Mouse (Mus musculus): ENCODE measurements at regions not wholly inside any gene's neighbourhood (a gene's known extent, or its start where the extent isn't known, plus 50 kb on each side); places are given as distances from the start of the nearest gene placed in this dataset.

DNA sequence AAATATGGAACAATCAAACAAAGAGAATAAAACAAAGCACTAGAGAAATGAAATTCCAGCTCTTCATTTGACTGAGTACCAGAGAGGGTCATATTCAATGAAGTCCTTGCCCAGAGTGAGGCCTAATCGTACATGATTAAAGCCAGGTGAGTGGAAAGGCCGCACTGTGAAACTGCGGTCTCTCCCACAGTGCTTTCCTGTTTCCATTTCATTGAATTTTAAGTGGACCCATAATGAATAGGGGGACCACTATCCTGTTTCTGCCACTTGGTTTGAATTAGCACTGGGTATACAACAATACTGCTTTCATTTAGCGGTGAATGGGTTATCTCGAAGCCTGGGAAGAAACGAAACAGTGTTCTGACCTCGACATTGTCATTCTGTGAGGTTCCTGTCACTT lies 144.2 kb upstream of the Dkk2 start:
- ATAC-seq, result no peak
- H3K4me1 ChIP-seq (ENCODE audit: control insufficient read depth, insufficient read depth, low read length), result 0 out of 2 replicates have a peak, but pooled peaks cover 2% of the 10 kb centered on the region
- no peaks in the 10 kb centered on the region for H3K9me3 ChIP-seq (ENCODE audit: control insufficient read depth, low read length)
- H3K36me3 ChIP-seq (ENCODE audit: control insufficient read depth, insufficient read depth, low read length), result no peaks in the 10 kb centered on the region
- 82% methylated on average over 7 of the region's 7 CpGs for WGBS
- no peak overlapping the region for H3K9ac ChIP-seq (ENCODE audit: low read depth, low read length)
- no peak overlapping the region for H3K4me3 ChIP-seq (ENCODE audit: low read length)
- H3K27me3 ChIP-seq (replicated peaks; ENCODE audit: control insufficient read depth, insufficient read depth, low read length), result no peaks in the 10 kb centered on the region
- no peak overlapping the region for H3K27ac ChIP-seq (ENCODE audit: low read length)
- no peak overlapping the region for H3K4me2 ChIP-seq (ENCODE audit: low read depth, low read length)

DNA sequence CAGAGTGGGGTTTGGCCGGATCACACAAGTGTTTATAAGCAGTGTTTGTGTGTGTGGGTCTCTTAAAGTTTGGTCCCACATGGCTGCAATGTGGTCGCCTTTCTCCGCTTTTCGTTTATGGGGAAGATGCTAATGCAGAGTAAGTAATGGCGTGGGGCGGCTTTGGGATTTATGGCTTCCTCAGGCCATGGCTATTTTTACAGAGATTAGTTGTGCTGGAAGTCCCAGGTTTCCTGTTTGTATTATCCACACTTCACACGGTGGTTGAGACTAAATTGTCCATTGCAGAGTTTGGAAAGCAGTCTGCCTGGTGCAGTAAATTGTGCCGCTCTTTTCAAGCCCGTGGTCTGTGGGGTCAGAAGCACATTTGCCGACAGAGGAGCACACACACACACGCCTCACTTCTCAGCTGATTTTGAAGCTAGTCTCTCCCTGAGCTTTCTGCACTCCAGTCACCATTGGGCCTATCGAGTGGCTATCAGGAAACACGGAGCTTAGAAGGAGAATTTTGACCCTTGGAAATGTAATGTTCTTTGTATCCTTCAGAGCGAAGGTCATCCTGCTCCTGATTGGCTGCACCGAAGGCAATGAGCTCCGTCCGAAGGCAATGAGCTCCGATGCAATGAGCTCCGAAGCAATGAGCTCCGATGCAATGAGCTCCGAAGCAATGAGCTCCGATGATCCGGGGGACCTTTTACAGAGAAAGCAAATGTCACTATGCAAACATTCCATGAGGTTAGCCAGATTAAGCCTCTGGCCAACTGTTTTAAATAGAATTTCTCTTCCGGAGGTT lies 142.9 kb upstream of the Dkk2 start:
- H3K27ac ChIP-seq (ENCODE audit: low read length), result no peak overlapping the region
- no peaks in the 10 kb centered on the region for H3K36me3 ChIP-seq (ENCODE audit: control insufficient read depth, insufficient read depth, low read length)
- no peak overlapping the region for H3K9ac ChIP-seq (ENCODE audit: low read depth, low read length)
- no peak overlapping the region for H3K4me3 ChIP-seq (ENCODE audit: low read length)
- no peaks in the 10 kb centered on the region for H3K27me3 ChIP-seq (replicated peaks; ENCODE audit: control insufficient read depth, insufficient read depth, low read length)
- ATAC-seq, result peak; percentile 63; the same call in 1 of the 2 replicates
- H3K9me3 ChIP-seq (ENCODE audit: control insufficient read depth, low read length), result no peaks in the 10 kb centered on the region
- H3K4me2 ChIP-seq (ENCODE audit: low read depth, low read length), result peak overlapping the region; percentile 38
- 30% methylated on average over 24 of the region's 24 CpGs for WGBS
- H3K4me1 ChIP-seq (ENCODE audit: control insufficient read depth, insufficient read depth, low read length), result 0 out of 2 replicates have a peak, but pooled peaks cover 2% of the 10 kb centered on the region

GRCm38 (mm10) chr3:131943436-131943835 lies 141.7 kb upstream of the Dkk2 start:
- H3K4me3 ChIP-seq (ENCODE audit: low read length), result no peak overlapping the region
- WGBS, result 82% methylated on average over 7 of the region's 7 CpGs
- H3K36me3 ChIP-seq (ENCODE audit: control insufficient read depth, insufficient read depth, low read length), result no peaks in the 10 kb centered on the region
- 0 out of 2 replicates have a peak, but pooled peaks cover 2% of the 10 kb centered on the region for H3K4me1 ChIP-seq (ENCODE audit: control insufficient read depth, insufficient read depth, low read length)
- no peak for ATAC-seq
- no peak overlapping the region for H3K4me2 ChIP-seq (ENCODE audit: low read depth, low read length)
- H3K27me3 ChIP-seq (replicated peaks; ENCODE audit: control insufficient read depth, insufficient read depth, low read length), result no peaks in the 10 kb centered on the region
- H3K9me3 ChIP-seq (ENCODE audit: control insufficient read depth, low read length), result no peaks in the 10 kb centered on the region
- no peak overlapping the region for H3K9ac ChIP-seq (ENCODE audit: low read depth, low read length)
- H3K27ac ChIP-seq (ENCODE audit: low read length), result no peak overlapping the region

- H3K9me3 ChIP-seq (ENCODE audit: control insufficient read depth, low read length), result no peaks in the 10 kb centered on the region
- H3K4me2 ChIP-seq (ENCODE audit: low read depth, low read length), result no peak overlapping the region
- no peak overlapping the region for H3K4me3 ChIP-seq (ENCODE audit: low read length)
- WGBS, result 95% methylated on average over 11 of the region's 11 CpGs
- no peak overlapping the region for H3K27ac ChIP-seq (ENCODE audit: low read length)
- no peaks in the 10 kb centered on the region for H3K4me1 ChIP-seq (ENCODE audit: control insufficient read depth, insufficient read depth, low read length)
- no peaks in the 10 kb centered on the region for H3K27me3 ChIP-seq (replicated peaks; ENCODE audit: control insufficient read depth, insufficient read depth, low read length)
- no peak overlapping the region for H3K9ac ChIP-seq (ENCODE audit: low read depth, low read length)
- H3K36me3 ChIP-seq (ENCODE audit: control insufficient read depth, insufficient read depth, low read length), result no peaks in the 10 kb centered on the region
- ATAC-seq, result no peak
These were observed 129.3 kb upstream of the Dkk2 start for GRCm38 (mm10) chr3:131955771-131956170.

GRCm38 (mm10) chr3:131960636-131961035 lies 124.5 kb upstream of the Dkk2 start:
- 87% methylated on average over 1 of the region's 1 CpGs for WGBS

GRCm38 (mm10) chr3:131961571-131961970 lies 123.5 kb upstream of the Dkk2 start:
- no peak for ATAC-seq
- Histone ChIP-seq H3K4me1 (ENCODE audit: control insufficient read depth, insufficient read depth, low read length) (no peaks in the 10 kb centered on the region), H3K9ac (ENCODE audit: low read depth, low read length) (no peak overlapping the region), H3K4me3 (ENCODE audit: low read length) (no peak overlapping the region), H3K27ac (ENCODE audit: low read length) (no peak overlapping the region), H3K36me3 (ENCODE audit: control insufficient read depth, insufficient read depth, low read length) (no peaks in the 10 kb centered on the region), H3K4me2 (ENCODE audit: low read depth, low read length) (no peak overlapping the region), H3K27me3 (replicated peaks; ENCODE audit: control insufficient read depth, insufficient read depth, low read length) (no peaks in the 10 kb centered on the region), H3K9me3 (ENCODE audit: control insufficient read depth, low read length) (no peaks in the 10 kb centered on the region)

More at GRCm38 (mm10) chr3:131960636-131961035, 124.5 kb upstream of the Dkk2 start:
- no peak overlapping the region for H3K4me2 ChIP-seq (ENCODE audit: low read depth, low read length)
- no peaks in the 10 kb centered on the region for H3K9me3 ChIP-seq (ENCODE audit: control insufficient read depth, low read length)
- H3K27me3 ChIP-seq (replicated peaks; ENCODE audit: control insufficient read depth, insufficient read depth, low read length), result no peaks in the 10 kb centered on the region
- no peaks in the 10 kb centered on the region for H3K4me1 ChIP-seq (ENCODE audit: control insufficient read depth, insufficient read depth, low read length)
- H3K4me3 ChIP-seq (ENCODE audit: low read length), result no peak overlapping the region
- no peaks in the 10 kb centered on the region for H3K36me3 ChIP-seq (ENCODE audit: control insufficient read depth, insufficient read depth, low read length)
- H3K9ac ChIP-seq (ENCODE audit: low read depth, low read length), result no peak overlapping the region
- no peak overlapping the region for H3K27ac ChIP-seq (ENCODE audit: low read length)
- no peak for ATAC-seq

DNA sequence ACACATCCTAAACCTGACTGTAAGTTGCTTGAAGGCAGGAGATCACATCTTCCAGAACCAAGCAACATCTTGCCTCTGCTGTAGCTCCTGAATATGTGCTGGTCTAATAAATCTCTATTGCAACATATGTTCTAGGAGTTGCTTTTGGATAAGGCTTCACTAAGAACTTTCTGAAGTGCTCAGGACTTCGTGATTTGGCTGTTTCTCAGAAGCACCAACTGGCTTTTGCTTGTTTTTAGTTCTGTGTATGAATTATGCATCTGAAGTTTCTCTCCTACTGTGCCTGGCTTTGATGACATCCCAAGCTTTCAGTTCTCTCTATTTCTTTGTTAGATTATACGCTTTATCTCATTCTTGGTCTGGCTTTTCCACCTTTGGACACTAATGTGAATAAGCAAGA lies 122.2 kb upstream of the Dkk2 start:
- no peak overlapping the region for H3K27ac ChIP-seq (ENCODE audit: low read length)
- H3K4me2 ChIP-seq (ENCODE audit: low read depth, low read length), result no peak overlapping the region
- no peaks in the 10 kb centered on the region for H3K9me3 ChIP-seq (ENCODE audit: control insufficient read depth, low read length)
- no peak for ATAC-seq
- no peaks in the 10 kb centered on the region for H3K27me3 ChIP-seq (replicated peaks; ENCODE audit: control insufficient read depth, insufficient read depth, low read length)
- H3K4me3 ChIP-seq (ENCODE audit: low read length), result no peak overlapping the region
- H3K9ac ChIP-seq (ENCODE audit: low read depth, low read length), result no peak overlapping the region
- WGBS, result 82% methylated on average over 2 of the region's 2 CpGs
- no peaks in the 10 kb centered on the region for H3K4me1 ChIP-seq (ENCODE audit: control insufficient read depth, insufficient read depth, low read length)
- H3K36me3 ChIP-seq (ENCODE audit: control insufficient read depth, insufficient read depth, low read length), result no peaks in the 10 kb centered on the region

DNA sequence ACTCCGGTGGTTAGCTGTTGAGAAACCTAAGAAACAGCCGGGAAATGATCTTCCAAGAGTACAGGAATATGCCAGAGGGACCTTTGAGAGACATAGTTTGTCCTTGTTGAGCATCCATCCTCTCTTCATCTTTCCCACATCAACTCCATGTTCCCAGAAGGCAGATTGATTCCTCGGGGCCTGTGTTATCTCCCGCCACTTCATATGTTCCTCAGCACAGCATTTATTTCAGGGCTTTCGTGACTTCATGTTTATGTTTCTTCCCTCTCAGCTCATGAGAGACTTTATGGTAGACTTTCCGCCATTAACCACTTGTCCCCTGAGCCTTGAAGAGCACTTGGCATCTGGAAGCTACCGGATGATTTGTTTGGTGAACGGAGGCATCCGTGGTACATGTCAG lies 120.1 kb upstream of the Dkk2 start:
- Histone ChIP-seq H3K27ac (ENCODE audit: low read length) (no peak overlapping the region), H3K4me2 (ENCODE audit: low read depth, low read length) (no peak overlapping the region), H3K27me3 (replicated peaks; ENCODE audit: control insufficient read depth, insufficient read depth, low read length) (no peaks in the 10 kb centered on the region), H3K36me3 (ENCODE audit: control insufficient read depth, insufficient read depth, low read length) (no peaks in the 10 kb centered on the region), H3K9ac (ENCODE audit: low read depth, low read length) (no peak overlapping the region), H3K9me3 (ENCODE audit: control insufficient read depth, low read length) (no peaks in the 10 kb centered on the region), H3K4me3 (ENCODE audit: low read length) (no peak overlapping the region), H3K4me1 (ENCODE audit: control insufficient read depth, insufficient read depth, low read length) (no peaks in the 10 kb centered on the region)
- no peak for ATAC-seq
- 86% methylated on average over 9 of the region's 9 CpGs for WGBS

- no peaks in the 10 kb centered on the region for H3K27me3 ChIP-seq (replicated peaks; ENCODE audit: control insufficient read depth, insufficient read depth, low read length)
- H3K4me1 ChIP-seq (ENCODE audit: control insufficient read depth, insufficient read depth, low read length), result no peaks in the 10 kb centered on the region
- no peak overlapping the region for H3K4me3 ChIP-seq (ENCODE audit: low read length)
- H3K9me3 ChIP-seq (ENCODE audit: control insufficient read depth, low read length), result no peaks in the 10 kb centered on the region
- H3K4me2 ChIP-seq (ENCODE audit: low read depth, low read length), result no peak overlapping the region
- ATAC-seq, result no peak
- WGBS, result 86% methylated on average over 9 of the region's 9 CpGs
- no peaks in the 10 kb centered on the region for H3K36me3 ChIP-seq (ENCODE audit: control insufficient read depth, insufficient read depth, low read length)
- H3K27ac ChIP-seq (ENCODE audit: low read length), result no peak overlapping the region
- H3K9ac ChIP-seq (ENCODE audit: low read depth, low read length), result no peak overlapping the region
These were observed 119.5 kb upstream of the Dkk2 start for GRCm38 (mm10) chr3:131965456-131966160.

Measured in intestine, embryonic 16.5 days (tissue).